Mouse (Mus musculus) testis, adult 2 months (tissue): ENCODE measurements at regions not wholly inside any gene's neighbourhood (a gene's known extent, or its start where the extent isn't known, plus 50 kb on each side); places are given as distances from the start of the nearest gene placed in this dataset.

Experiments
- CTCF ChIP-seq: fragments of 200-500 bp; IDR thresholded peaks from 2 replicates; pipeline ENCODE4 v1.5.1; 2012; ENCODE audit warnings: low read depth, mild to moderate bottlenecking, inconsistent platforms, low read length, moderate library complexity; ENCODE audit not compliant: control insufficient read depth, insufficient read depth, insufficient replicate concordance
- POLR2A ChIP-seq: fragments of 200-500 bp; IDR thresholded peaks from 2 replicates; pipeline ENCODE4 v1.6.1; 2012; ENCODE audit warnings: low read depth, mild to moderate bottlenecking, inconsistent platforms, low read length, moderate library complexity; ENCODE audit not compliant: control insufficient read depth

- TF ChIP-seq POLR2A (no peak), CTCF (no peak)
Observed at GRCm38 (mm10) chr1:35797064-35797463, 271.1 kb upstream of the Hs6st1 start.
